Mouse (Mus musculus) large intestine, adult 2 months (tissue): ENCODE measurements around the gene Sec22b. TPM values are rescaled to one million over a fixed set of nuclear protein-coding genes. Genes with fewer than 3 reads are reported as not detected.
A peak's percentile ranks its signal among the peaks of the same experiment; 100 is the strongest.

Experiments
- DNase-seq: peaks from one replicate; pipeline ENCODE4 v3.0.0-alpha.2; 2012; ENCODE audit warnings: low read depth, low spot score
- WGBS: fragments of 180-500 bp; shearing (Covaris S2); methylation state at CpG from one replicate; pipeline ENCODE4 v1.1.7; 2018; 5-methylcytosine and 5-hydroxymethylcytosine counted together
- polyA plus RNA-seq: library from polyadenylated mRNA; depleted of rRNA; stranded (reverse); fragments of >200 nt; gene quantifications from 2 replicates; pipeline ENCODE4 v1.2.3, GENCODE M21; 2012

Gene Sec22b
- polyA plus RNA-seq, 1 experiment, result 32.2 TPM

GRCm38 (mm10) chr3:97898381-97898780 lies 2.6 kb upstream of the Sec22b start:
- WGBS, result 67% methylated on average over 3 of the region's 3 CpGs

GRCm38 (mm10) chr3:97901586-97901985 lies 596 bp downstream of the Sec22b start:
- DNase-seq, result no peak
- WGBS, result 4% methylated on average over 5 of the region's 5 CpGs

More at GRCm38 (mm10) chr3:97898381-97898780, 2.6 kb upstream of the Sec22b start:
- no peak for DNase-seq

GRCm38 (mm10) chr3:97909737-97910136 lies 8.7 kb downstream of the Sec22b start:
- DNase-seq, result no peak
- 57% methylated on average over 2 of the region's 2 CpGs for WGBS

- 82% methylated on average over 7 of the region's 7 CpGs for WGBS
- DNase-seq, result no peak
Observed at GRCm38 (mm10) chr3:97911093-97911492, 10.1 kb downstream of the Sec22b start.

GRCm38 (mm10) chr3:97915081-97915480 lies 14.1 kb downstream of the Sec22b start:
- DNase-seq, result no peak
- WGBS, result 32% methylated on average over 4 of the region's 4 CpGs

- no peak for DNase-seq
- WGBS, result 87% methylated on average over 10 of the region's 10 CpGs
Observed at GRCm38 (mm10) chr3:97918885-97919550, 18.0 kb downstream of the Sec22b start.

GRCm38 (mm10) chr3:97925246-97925645 lies 24.3 kb downstream of the Sec22b start:
- 82% methylated on average over 2 of the region's 2 CpGs for WGBS
- no peak for DNase-seq

GRCm38 (mm10) chr3:97927322-97927721 lies 26.3 kb downstream of the Sec22b start:
- WGBS, result 58% methylated on average over 4 of the region's 4 CpGs
- no peak for DNase-seq

- 44% methylated on average over 9 of the region's 9 CpGs for WGBS
- peak; percentile 60 for DNase-seq
Observed at GRCm38 (mm10) chr3:97928968-97929858, 28.2 kb downstream of the Sec22b start.

GRCm38 (mm10) chr3:97930141-97930786 lies 29.3 kb downstream of the Sec22b start:
- WGBS, result 74% methylated on average over 12 of the region's 12 CpGs
- DNase-seq, result no peak

- DNase-seq, result no peak
- WGBS, result 88% methylated on average over 8 of the region's 8 CpGs
Observed at GRCm38 (mm10) chr3:97930787-97931158, 29.8 kb downstream of the Sec22b start.

GRCm38 (mm10) chr3:97931310-97931885 lies 30.4 kb downstream of the Sec22b start:
- WGBS, result 73% methylated on average over 7 of the region's 7 CpGs

GRCm38 (mm10) chr3:97932131-97932530 lies 31.1 kb downstream of the Sec22b start:
- no peak for DNase-seq

More at GRCm38 (mm10) chr3:97931310-97931885, 30.4 kb downstream of the Sec22b start:
- no peak for DNase-seq

GRCm38 (mm10) chr3:97932771-97933170 lies 31.8 kb downstream of the Sec22b start:
- no peak for DNase-seq
- WGBS, result 31% methylated on average over 11 of the region's 11 CpGs

More at GRCm38 (mm10) chr3:97932131-97932530, 31.1 kb downstream of the Sec22b start:
- 34% methylated on average over 10 of the region's 10 CpGs for WGBS

GRCm38 (mm10) chr3:97933251-97933650 lies 32.3 kb downstream of the Sec22b start:
- no peak for DNase-seq
- 48% methylated on average over 6 of the region's 6 CpGs for WGBS

GRCm38 (mm10) chr3:97933811-97934210 lies 32.8 kb downstream of the Sec22b start:
- 83% methylated on average over 5 of the region's 5 CpGs for WGBS
- DNase-seq, result no peak

- no peak for DNase-seq
- WGBS, result 89% methylated on average over 6 of the region's 6 CpGs
Observed at GRCm38 (mm10) chr3:97934331-97935300, 33.6 kb downstream of the Sec22b start.

- DNase-seq, result no peak
- WGBS, result 57% methylated on average over 17 of the region's 17 CpGs
Observed at GRCm38 (mm10) chr3:97937068-97937944, 36.3 kb downstream of the Sec22b start.
